Comparison of ENCODE assay signal across 33 mouse cellular contexts in genomic region chr1:131698770-131699169, GRCm38 (mm10). TPM values are rescaled to one million over a fixed set of nuclear protein-coding genes. Genes with fewer than 3 reads are reported as not detected.
"Had no signal": no experiment of that assay in that cellular context is flagged by ENCODE, and none has a peak within 500 bp of the region (broad histone marks: within the 10 kb centered on the region; RNA-seq: fewer than 3 reads in every experiment).

No protein-coding gene starts in this region.

- H3K4me2 ChIP-seq: embryonic facial prominence, embryonic 12.5 days; embryonic facial prominence, embryonic 13.5 days; embryonic facial prominence, embryonic 15.5 days; forebrain, embryonic 12.5 days; forebrain, embryonic 13.5 days; forebrain, embryonic 15.5 days had no signal

- DNase-seq: cerebellum, adult 8-10 months; cerebellum, adult 9-10 months; cerebellum, adult 9-11 months; cerebellum, postnatal 10 days; cerebellum, postnatal 14 days; cerebellum, postnatal 25 days; cerebellum, postnatal 36 days; embryo, embryonic 11 days; forebrain, postnatal 0 days; gastrocnemius, adult 2 months; gastrocnemius, postnatal 10 days; gastrocnemius, postnatal 14 days; gastrocnemius, postnatal 25 days; gastrocnemius, postnatal 36 days; heart, adult 11 months; heart, adult 18-20 months; heart, adult 2 months had no signal

- H3K4me3 ChIP-seq: embryonic facial prominence, embryonic 10.5 days; embryonic facial prominence, embryonic 12.5 days; embryonic facial prominence, embryonic 13.5 days; embryonic facial prominence, embryonic 15.5 days; erythroblast, embryonic 14.5 days; forebrain, embryonic 10.5 days; forebrain, embryonic 12.5 days; forebrain, embryonic 13.5 days; forebrain, embryonic 15.5 days; gastrocnemius, adult 2 months; heart, adult 2 months had no signal

- H3K9ac ChIP-seq: embryonic facial prominence, embryonic 12.5 days; embryonic facial prominence, embryonic 13.5 days; embryonic facial prominence, embryonic 15.5 days; forebrain, embryonic 12.5 days; forebrain, embryonic 13.5 days; forebrain, embryonic 15.5 days; forebrain, postnatal 0 days had no signal

- ATAC-seq: forebrain, embryonic 13.5 days; forebrain, embryonic 14.5 days; forebrain, embryonic 15.5 days; forebrain, embryonic 16.5 days; forebrain, postnatal 0 days had no signal

- H3K9me3 ChIP-seq: embryonic facial prominence, embryonic 10.5 days; embryonic facial prominence, embryonic 12.5 days; embryonic facial prominence, embryonic 13.5 days; embryonic facial prominence, embryonic 15.5 days; forebrain, embryonic 10.5 days; forebrain, embryonic 12.5 days; forebrain, embryonic 13.5 days; forebrain, embryonic 15.5 days had no signal

- H3K27me3 ChIP-seq: embryonic facial prominence, embryonic 12.5 days; embryonic facial prominence, embryonic 13.5 days; embryonic facial prominence, embryonic 15.5 days; forebrain, embryonic 12.5 days; forebrain, embryonic 13.5 days; forebrain, embryonic 15.5 days had no signal

- H3K27ac ChIP-seq: embryonic facial prominence, embryonic 10.5 days; embryonic facial prominence, embryonic 12.5 days; embryonic facial prominence, embryonic 13.5 days; embryonic facial prominence, embryonic 15.5 days; forebrain, embryonic 10.5 days; forebrain, embryonic 12.5 days; forebrain, embryonic 13.5 days; forebrain, embryonic 15.5 days; gastrocnemius, adult 2 months; heart, adult 2 months had no signal

- H3K4me1 ChIP-seq: embryonic facial prominence, embryonic 12.5 days; embryonic facial prominence, embryonic 15.5 days; forebrain, embryonic 10.5 days; forebrain, embryonic 13.5 days; forebrain, embryonic 15.5 days had no signal

- H3K36me3 ChIP-seq: embryonic facial prominence, embryonic 10.5 days; embryonic facial prominence, embryonic 12.5 days; embryonic facial prominence, embryonic 13.5 days; embryonic facial prominence, embryonic 15.5 days; forebrain, embryonic 10.5 days; forebrain, embryonic 12.5 days; forebrain, embryonic 15.5 days had no signal

RNA-seq across cellular contexts. Expression of gene Rab7b, which starts 10.3 kb away (rescaled TPM):
- polyA plus RNA-seq: erythroblast, embryonic 14.5 days had no signal

RNA-seq across cellular contexts. Expression of gene Slc26a9, which starts 45.1 kb away (rescaled TPM):
- total RNA-seq: common myeloid progenitor, adult 5-6 weeks; gastrocnemius, adult 18-20 months; gastrocnemius, adult 2 months; gastrocnemius, adult 8-10 months; gastrocnemius, postnatal 10 days; gastrocnemius, postnatal 14 days; gastrocnemius, postnatal 25 days; gastrocnemius, postnatal 36 days; granulocyte monocyte progenitor cell, adult 5-6 weeks; heart, adult 2 months had no signal
- polyA plus RNA-seq: embryonic facial prominence, embryonic 10.5 days; embryonic facial prominence, embryonic 13.5 days; erythroblast, embryonic 14.5 days; forebrain, embryonic 10.5 days; forebrain, embryonic 11.5 days; forebrain, embryonic 12.5 days had no signal
